Mouse (Mus musculus) heart, embryonic 13.5 days (tissue): Measurements from ENCODE around the gene Alpl. TPM values are rescaled to one million over a fixed set of nuclear protein-coding genes. Genes with fewer than 3 reads are reported as not detected.
A peak's percentile ranks its signal among the peaks of the same experiment; 100 is the strongest.

Experiments used
- ATAC-seq: fragments of 200-750 bp; cut with Nextera tagmentation; 2 replicates; pipeline ENCODE4 v1.8.0; 2017; ENCODE audit warnings: moderate TSS enrichment; ENCODE audit not compliant: insufficient number of reproducible peaks, low FRiP score, low TSS enrichment; ENCODE audit errors: extremely low read depth
- H3K27ac ChIP-seq: fragments of 300-500 bp; sonication (generic); replicated peaks from 2 replicates; pipeline ENCODE4 v1.5.1; 2015; ENCODE audit warnings: moderate library complexity, mild to moderate bottlenecking, inconsistent platforms
- H3K27me3 ChIP-seq: fragments of 300-500 bp; sonication (generic); replicated peaks from 2 replicates; pipeline ENCODE4 v1.6.1; 2015; ENCODE audit warnings: mild to moderate bottlenecking, inconsistent platforms
- H3K36me3 ChIP-seq: fragments of 300-500 bp; sonication (generic); 2 replicates; pipeline ENCODE4 v1.6.1; 2015; ENCODE audit warnings: mild to moderate bottlenecking, inconsistent platforms
- H3K4me1 ChIP-seq: fragments of 300-500 bp; sonication (generic); 2 replicates; pipeline ENCODE4 v1.6.1; 2015; ENCODE audit warnings: inconsistent platforms
- H3K4me2 ChIP-seq: fragments of 300-500 bp; sonication (generic); 2 replicates; pipeline ENCODE4 v1.6.1; 2015; ENCODE audit warnings: inconsistent platforms, mild to moderate bottlenecking, moderate library complexity
- H3K4me3 ChIP-seq: fragments of 300-500 bp; sonication (generic); 2 replicates; pipeline ENCODE4 v1.5.1; 2015; ENCODE audit warnings: moderate library complexity, mild to moderate bottlenecking, inconsistent platforms
- H3K9ac ChIP-seq: fragments of 300-500 bp; sonication (generic); 2 replicates; pipeline ENCODE4 v1.6.1; 2015; ENCODE audit warnings: inconsistent platforms, mild to moderate bottlenecking, moderate library complexity
- H3K9me3 ChIP-seq: fragments of 300-500 bp; sonication (generic); 2 replicates; pipeline ENCODE4 v1.6.1; 2016; ENCODE audit warnings: inconsistent platforms
- WGBS: fragments of 180-500 bp; shearing (Covaris S2); methylation state at CpG from one replicate; pipeline ENCODE4 v1.1.7; 2015; ENCODE audit warnings: mixed read lengths; 5-methylcytosine and 5-hydroxymethylcytosine counted together
- polyA plus RNA-seq: library from polyadenylated mRNA; unstranded; fragments of >200 nt; fragmentation: Nextera tagmentation; extraction: Ambion mirVana; gene quantifications from 2 replicates; pipeline ENCODE4 v1.2.1, GENCODE M21; 2015

The Alpl gene
- polyA plus RNA-seq, 1 experiment from 2014 or later, result 3.3 TPM

DNA sequence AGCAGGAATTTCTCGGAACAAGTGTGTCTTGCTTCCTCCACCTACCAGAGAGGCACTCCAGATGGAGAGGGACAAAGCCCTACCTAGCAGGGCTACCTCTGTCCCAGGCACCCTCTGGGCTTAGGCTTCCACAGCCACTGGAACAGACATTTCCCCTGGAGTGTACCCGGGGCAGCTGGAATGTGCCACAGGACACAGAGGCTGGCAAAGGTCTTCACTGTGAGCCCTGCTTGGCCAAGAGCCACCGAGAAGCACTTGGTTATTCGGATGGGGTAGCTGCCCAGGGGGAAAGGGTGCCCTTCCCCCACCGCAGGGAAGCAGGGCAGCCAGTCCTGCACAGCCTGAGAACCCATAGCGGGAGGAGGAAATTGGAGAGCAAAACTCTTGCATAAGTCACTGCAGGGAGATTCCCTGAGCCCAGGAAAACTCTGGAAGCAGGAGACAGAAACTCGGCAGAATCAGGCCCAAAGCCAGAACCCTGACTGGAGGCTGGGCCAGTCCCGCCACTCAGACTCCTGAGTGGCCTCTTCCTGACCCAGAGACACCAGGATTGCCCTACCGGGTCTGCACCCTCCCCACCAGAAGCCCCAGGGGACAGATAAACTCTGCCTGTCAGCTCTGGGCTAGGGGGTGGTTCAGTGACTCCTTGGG, 12.5 kb downstream of the Alpl start:
- H3K27me3 ChIP-seq, result peaks cover 2% of the 10 kb centered on the region; the same call in 1 of the 2 replicates
- ATAC-seq, result no peak
- no peaks in the 10 kb centered on the region for H3K9me3 ChIP-seq
- peak overlapping the region; percentile 21; the same call in 1 of the 2 replicates for H3K27ac ChIP-seq
- peak overlapping the region; percentile 62; the same call in 1 of the 2 replicates for H3K9ac ChIP-seq
- peaks cover 10% of the 10 kb centered on the region for H3K4me1 ChIP-seq
- 30% methylated on average over 9 of the region's 9 CpGs for whole genome bisulfite sequencing
- H3K4me2 ChIP-seq, result no peak overlapping the region
- H3K36me3 ChIP-seq, result no peaks in the 10 kb centered on the region
- no peak overlapping the region for H3K4me3 ChIP-seq

DNA sequence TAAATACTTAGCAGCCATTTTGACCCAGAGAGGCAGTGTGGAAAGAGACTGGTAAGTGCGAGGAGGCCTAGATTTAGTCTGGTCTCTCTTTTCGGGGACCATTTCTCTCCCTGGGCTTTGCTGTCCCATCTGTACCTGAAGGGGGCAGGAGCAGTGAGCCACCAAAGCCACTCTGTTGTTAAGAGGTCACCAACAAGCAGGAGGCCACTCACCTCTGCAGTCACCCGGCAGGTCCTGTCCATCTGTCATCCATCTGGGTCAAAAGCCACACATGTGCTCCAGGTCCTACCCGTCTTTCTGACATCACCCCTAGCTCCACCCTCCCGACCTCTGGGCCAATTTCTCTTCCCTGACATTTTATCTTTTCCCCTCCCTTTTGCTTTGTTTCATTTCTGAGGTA, 14.2 kb downstream of the Alpl start:
- Histone ChIP-seq H3K36me3 (no peaks in the 10 kb centered on the region), H3K4me3 (no peak overlapping the region), H3K9me3 (no peaks in the 10 kb centered on the region), H3K9ac (no peak overlapping the region), H3K4me1 (peaks cover 10% of the 10 kb centered on the region), H3K27me3 (peaks cover 5% of the 10 kb centered on the region; the same call in 1 of the 2 replicates), H3K27ac (no peak overlapping the region), H3K4me2 (no peak overlapping the region)
- WGBS, result 76% methylated on average over 5 of the region's 5 CpGs
- ATAC-seq, result no peak

DNA sequence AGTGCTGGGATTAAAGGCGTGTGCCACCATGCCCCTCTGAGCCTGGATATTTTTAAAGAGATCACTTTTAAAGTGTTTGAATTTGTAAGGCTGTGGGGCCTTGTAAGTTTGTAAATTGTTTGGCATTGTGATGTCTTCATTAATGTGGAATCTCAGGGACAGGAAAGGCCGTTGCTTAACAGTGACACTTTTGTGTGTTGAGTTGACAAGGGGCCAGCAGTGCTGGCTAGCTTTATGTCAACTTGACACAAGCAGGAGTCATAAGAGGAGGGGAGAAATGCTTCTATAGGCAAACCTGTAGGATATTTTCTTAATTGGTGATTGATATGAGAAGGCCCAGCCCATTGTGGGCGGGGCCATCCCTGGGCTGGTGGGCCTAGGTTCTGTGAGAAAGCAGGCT, 15.2 kb downstream of the Alpl start:
- Histone ChIP-seq H3K9ac (no peak overlapping the region), H3K36me3 (no peaks in the 10 kb centered on the region), H3K27me3 (peaks cover 5% of the 10 kb centered on the region; the same call in 1 of the 2 replicates), H3K4me3 (no peak overlapping the region), H3K4me2 (no peak overlapping the region), H3K9me3 (no peaks in the 10 kb centered on the region), H3K27ac (no peak overlapping the region), H3K4me1 (peaks cover 10% of the 10 kb centered on the region)
- WGBS, result 58% methylated on average over 3 of the region's 3 CpGs
- no peak for ATAC-seq

DNA sequence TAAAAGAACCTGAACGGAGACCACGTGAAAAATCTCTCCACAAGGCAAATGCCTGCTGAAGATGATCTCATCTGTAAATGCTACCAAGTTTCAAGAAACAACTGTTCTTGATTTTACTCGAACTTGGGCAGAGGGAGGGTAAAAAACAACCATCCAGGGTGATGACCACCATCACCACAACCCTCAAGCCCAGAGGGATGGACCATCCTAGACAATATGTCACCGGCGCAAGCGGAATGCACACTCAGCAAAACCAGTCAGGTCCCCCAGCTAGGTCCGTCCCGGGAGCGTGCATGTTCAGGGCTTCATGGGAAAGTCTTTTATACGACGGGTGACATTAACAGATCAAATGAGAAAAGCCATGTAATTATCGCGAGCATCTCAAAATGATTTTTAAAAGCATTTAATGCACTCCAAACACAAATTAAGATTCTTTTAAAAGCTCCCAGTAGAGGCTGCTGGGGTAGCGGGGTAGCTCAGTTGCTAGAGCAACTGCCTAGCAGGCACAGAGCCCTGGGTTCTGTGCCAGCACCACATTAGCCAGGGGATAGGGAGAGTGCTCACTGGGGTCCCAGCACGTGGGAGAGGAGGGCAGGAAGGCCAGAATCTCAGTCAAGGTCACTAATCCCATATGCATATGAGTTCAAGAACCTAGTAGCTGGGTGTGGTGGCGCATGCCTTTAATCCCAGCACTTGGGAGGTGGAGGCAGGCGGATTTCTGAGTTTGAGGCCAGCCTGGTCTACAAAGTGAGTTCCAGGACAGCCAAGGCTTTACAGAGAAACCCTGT, 17.6 kb downstream of the Alpl start:
- no peaks in the 10 kb centered on the region for H3K9me3 ChIP-seq
- H3K27ac ChIP-seq, result no peak overlapping the region
- no peak overlapping the region for H3K9ac ChIP-seq
- WGBS, result 76% methylated on average over 17 of the region's 17 CpGs
- peaks cover 5% of the 10 kb centered on the region; the same call in 1 of the 2 replicates for H3K27me3 ChIP-seq
- H3K4me2 ChIP-seq, result no peak overlapping the region
- no peak for ATAC-seq
- H3K36me3 ChIP-seq, result no peaks in the 10 kb centered on the region
- H3K4me3 ChIP-seq, result no peak overlapping the region
- peaks cover 3% of the 10 kb centered on the region for H3K4me1 ChIP-seq

DNA sequence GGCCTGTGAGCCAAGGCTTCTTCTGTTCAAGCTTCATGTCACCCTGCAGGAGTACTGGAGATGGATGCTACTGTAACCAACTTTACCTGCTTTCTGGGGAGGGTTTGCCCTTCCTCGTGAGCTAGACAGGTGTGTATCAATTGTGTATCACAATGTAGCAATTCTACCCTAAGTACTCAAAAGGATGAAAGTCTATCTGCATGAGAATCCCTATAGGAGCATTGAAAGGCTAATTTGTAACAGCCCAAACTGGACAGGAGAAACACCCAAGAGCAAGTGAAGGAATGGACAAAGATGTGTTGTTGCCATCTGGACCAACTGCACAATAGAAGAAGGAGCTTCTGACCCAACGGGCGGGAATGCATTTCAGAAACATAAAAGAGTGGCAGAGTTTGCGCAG, 18.3 kb downstream of the Alpl start:
- H3K9ac ChIP-seq, result no peak overlapping the region
- H3K4me1 ChIP-seq, result no peaks in the 10 kb centered on the region
- H3K27ac ChIP-seq, result no peak overlapping the region
- no peak overlapping the region for H3K4me2 ChIP-seq
- H3K27me3 ChIP-seq, result peaks cover 5% of the 10 kb centered on the region
- no peaks in the 10 kb centered on the region for H3K36me3 ChIP-seq
- H3K9me3 ChIP-seq, result no peaks in the 10 kb centered on the region
- no peak for ATAC-seq
- WGBS, result 82% methylated on average over 4 of the region's 4 CpGs
- no peak overlapping the region for H3K4me3 ChIP-seq

DNA sequence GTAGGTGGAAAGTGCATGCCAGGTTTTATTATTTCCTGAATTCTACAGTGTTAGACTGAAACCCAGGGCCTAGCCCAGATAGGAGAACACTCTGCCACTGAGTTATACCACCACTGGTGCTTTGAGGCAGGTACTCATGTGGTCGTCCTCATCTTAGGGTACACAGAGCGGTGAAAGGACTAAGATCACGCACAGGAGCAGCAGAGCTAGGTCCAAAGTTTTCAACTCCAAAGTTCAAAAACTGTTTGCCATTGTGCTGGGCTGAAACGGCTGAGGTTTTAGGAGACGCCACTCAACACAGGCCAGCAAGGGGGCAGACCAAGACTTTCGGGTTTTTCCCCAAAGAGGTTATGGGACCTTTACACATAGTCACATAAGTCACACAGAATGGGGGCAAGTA, 21.7 kb downstream of the Alpl start:
- H3K4me2 ChIP-seq, result no peak overlapping the region
- H3K9me3 ChIP-seq, result no peaks in the 10 kb centered on the region
- H3K27ac ChIP-seq, result no peak overlapping the region
- H3K4me1 ChIP-seq, result peaks cover 16% of the 10 kb centered on the region
- H3K4me3 ChIP-seq, result no peak overlapping the region
- no peak for ATAC-seq
- peaks cover 33% of the 10 kb centered on the region for H3K27me3 ChIP-seq
- H3K9ac ChIP-seq, result no peak overlapping the region
- 81% methylated on average over 6 of the region's 6 CpGs for WGBS
- H3K36me3 ChIP-seq, result no peaks in the 10 kb centered on the region

DNA sequence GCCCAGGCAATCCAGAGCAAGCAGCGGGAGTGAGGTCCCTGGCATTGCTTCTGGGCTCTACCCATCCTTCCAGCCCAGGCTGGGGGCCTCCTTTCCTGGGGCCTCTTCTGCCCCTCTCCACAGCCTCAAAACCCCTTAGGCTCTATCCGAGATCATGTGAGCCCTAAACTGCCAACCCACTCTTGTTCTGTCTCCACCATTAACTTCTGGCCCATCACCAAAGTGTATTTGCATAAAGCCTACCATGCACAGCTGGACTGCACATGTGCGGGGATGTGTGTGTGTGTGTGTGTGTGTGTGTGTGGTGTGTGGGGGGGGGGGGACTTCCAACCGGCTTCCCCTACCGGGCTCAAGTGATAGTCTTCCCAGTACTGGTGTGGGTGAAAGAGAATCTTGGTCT, 22.2 kb downstream of the Alpl start:
- H3K36me3 ChIP-seq, result no peaks in the 10 kb centered on the region
- no peak overlapping the region for H3K4me3 ChIP-seq
- H3K9ac ChIP-seq, result no peak overlapping the region
- WGBS, result 69% methylated on average over 5 of the region's 5 CpGs
- H3K27me3 ChIP-seq, result peaks cover 33% of the 10 kb centered on the region
- ATAC-seq, result no peak
- H3K27ac ChIP-seq, result no peak overlapping the region
- no peaks in the 10 kb centered on the region for H3K9me3 ChIP-seq
- peaks cover 18% of the 10 kb centered on the region for H3K4me1 ChIP-seq
- H3K4me2 ChIP-seq, result no peak overlapping the region

DNA sequence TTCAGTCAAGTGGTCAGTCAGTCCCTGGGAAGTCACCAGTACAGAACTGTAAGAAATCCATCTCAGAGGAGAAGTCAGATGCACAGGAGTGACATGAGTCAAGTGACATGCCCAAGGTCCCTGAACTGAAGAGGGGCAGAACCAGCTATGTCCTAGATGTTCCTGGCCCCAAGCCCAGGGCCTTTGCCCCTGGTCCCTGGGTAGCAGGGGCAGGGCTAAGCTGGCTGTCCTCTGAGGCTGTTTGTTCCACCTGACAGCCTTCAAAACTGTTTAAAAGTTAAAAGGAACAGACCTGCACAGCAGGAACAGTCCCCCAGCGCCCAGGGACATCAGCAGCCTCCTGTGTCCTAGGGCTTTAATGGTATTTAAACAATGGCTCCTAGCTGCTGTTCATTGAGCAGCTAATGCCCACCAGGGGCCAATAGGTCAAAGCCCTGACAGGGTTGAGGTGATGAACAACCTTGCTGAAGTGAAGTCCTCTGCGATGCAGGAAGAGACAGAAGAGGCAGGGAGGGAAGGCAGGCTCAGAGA, 22.8 kb downstream of the Alpl start:
- ATAC-seq, result no peak
- Histone ChIP-seq H3K4me1 (peaks cover 18% of the 10 kb centered on the region), H3K27ac (no peak overlapping the region), H3K4me3 (no peak overlapping the region), H3K27me3 (peaks cover 28% of the 10 kb centered on the region), H3K9me3 (no peaks in the 10 kb centered on the region), H3K36me3 (no peaks in the 10 kb centered on the region), H3K4me2 (no peak overlapping the region), H3K9ac (no peak overlapping the region)
- WGBS, result 50% methylated on average over 2 of the region's 2 CpGs

DNA sequence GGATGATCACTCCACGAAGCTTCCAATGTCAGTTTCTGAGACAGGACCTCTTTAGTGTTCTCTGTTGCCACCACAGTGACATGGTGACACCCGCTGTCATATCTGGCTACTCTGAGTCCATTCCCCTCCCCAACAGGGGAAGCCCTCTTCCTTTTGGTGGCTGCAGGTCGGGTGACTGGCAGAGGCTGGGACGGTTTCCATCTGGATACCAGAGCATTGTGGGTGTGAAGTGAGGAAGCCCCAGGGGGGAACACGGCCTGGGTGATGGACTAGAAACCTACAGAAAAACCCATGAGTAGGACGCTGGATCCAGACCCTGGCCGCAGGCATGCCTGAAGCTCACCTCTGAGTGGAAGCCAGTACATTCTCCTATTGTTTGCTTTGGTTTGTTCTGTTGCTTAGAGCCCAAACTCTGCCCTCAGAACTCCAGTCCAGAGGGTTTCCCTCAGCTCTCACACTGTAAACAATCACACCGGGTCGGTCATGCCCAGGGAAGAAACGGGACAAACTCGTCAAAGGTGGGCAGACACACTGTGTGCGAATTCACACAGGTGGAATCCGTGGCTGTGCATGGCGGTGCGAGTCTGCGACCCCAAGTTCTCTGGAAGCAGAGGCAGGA, 23.6 kb downstream of the Alpl start:
- Histone ChIP-seq H3K4me1 (peaks cover 18% of the 10 kb centered on the region), H3K27ac (no peak overlapping the region), H3K4me2 (no peak overlapping the region), H3K9me3 (no peaks in the 10 kb centered on the region), H3K27me3 (peaks cover 33% of the 10 kb centered on the region), H3K4me3 (no peak overlapping the region), H3K9ac (no peak overlapping the region), H3K36me3 (no peaks in the 10 kb centered on the region)
- ATAC-seq, result no peak
- WGBS, result 71% methylated on average over 16 of the region's 16 CpGs

DNA sequence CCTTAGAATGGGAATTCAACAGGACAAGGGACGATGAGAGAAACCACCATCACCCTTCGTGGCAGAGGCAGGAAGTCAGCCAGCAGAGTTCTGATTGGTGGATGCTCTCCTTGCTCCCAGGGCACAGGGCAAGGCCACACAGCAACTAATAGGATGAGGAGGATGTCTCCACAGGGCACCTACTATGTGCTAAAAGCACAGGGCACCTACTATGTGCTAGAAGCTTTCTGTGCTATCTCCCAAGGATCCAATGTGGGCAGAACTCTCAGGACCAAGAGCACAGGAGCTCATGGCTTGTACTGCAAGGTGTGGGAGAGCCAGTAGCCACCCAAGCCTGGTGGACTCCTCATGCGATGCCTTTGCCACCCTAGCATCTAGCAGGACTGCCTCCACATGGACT, 24.4 kb downstream of the Alpl start:
- Histone ChIP-seq H3K27me3 (peaks cover 33% of the 10 kb centered on the region), H3K9me3 (no peaks in the 10 kb centered on the region), H3K27ac (no peak overlapping the region), H3K36me3 (no peaks in the 10 kb centered on the region), H3K9ac (no peak overlapping the region), H3K4me1 (peaks cover 18% of the 10 kb centered on the region), H3K4me3 (no peak overlapping the region), H3K4me2 (no peak overlapping the region)
- no peak for ATAC-seq
- WGBS, result 55% methylated on average over 3 of the region's 3 CpGs

DNA sequence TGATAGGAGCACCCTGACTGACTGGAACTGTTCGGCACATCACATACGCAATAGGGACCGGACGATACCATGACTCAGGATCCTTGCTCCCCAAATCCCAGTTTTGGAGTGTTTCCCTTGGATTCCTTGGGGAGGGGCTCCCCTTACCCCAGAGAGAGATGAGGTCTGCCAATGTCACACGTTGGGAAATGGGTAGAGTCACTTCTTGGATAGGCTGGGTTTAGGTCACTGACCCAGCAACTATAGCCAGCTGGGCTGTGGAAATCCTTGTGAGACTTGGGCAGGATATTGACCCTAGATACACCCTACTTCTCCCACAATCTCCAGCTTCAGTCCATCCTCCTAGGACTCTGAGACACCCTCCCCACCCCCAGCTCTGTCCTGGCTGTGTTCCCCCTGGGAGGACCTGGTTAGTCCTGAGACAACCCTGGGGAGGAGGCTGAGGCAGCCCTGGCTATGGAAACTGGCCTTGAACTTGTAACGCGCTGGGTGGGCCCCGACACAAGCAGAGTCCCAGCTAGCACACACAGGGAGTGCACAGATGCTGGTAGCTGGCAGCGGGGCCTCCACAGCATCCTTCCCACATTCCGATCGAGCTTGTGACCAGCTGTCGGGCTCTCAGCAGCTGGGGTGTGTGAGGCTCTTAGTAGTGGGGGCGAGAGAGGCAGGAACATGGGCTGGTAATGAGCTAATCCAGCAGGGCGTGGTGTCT, 25.1 kb downstream of the Alpl start:
- no peak overlapping the region for H3K27ac ChIP-seq
- 0 out of 2 replicates have a peak overlapping the region, but pooled peaks have one; percentile 6 for H3K9ac ChIP-seq
- H3K36me3 ChIP-seq, result no peaks in the 10 kb centered on the region
- no peak overlapping the region for H3K4me2 ChIP-seq
- H3K9me3 ChIP-seq, result no peaks in the 10 kb centered on the region
- peaks cover 33% of the 10 kb centered on the region for H3K27me3 ChIP-seq
- WGBS, result 57% methylated on average over 14 of the region's 14 CpGs
- H3K4me3 ChIP-seq, result no peak overlapping the region
- ATAC-seq, result no peak
- peaks cover 22% of the 10 kb centered on the region for H3K4me1 ChIP-seq
